Comparison of ENCODE assay signal across 8 mouse cellular contexts in genomic region chr9:66124681-66125542, GRCm38 (mm10). TPM values are rescaled to one million over a fixed set of nuclear protein-coding genes. Genes with fewer than 3 reads are reported as not detected.
A peak's percentile ranks its signal among the peaks of the same experiment; 100 is the strongest.
DNase-seq lines count a peak whose midpoint lies in the region; ATAC-seq lines count a peak whose summit lies in the region.

No protein-coding gene starts in this region.

- DNase-seq in MEL-GATA-1-ER (ENCODE audit: extremely low read depth, low read depth), result peak; percentile 96
- peak; percentile 93 for DNase-seq in cerebellum, adult 8-10 months
- DNase-seq in forelimb bud, embryonic 11.5 days (ENCODE audit: low read depth, low spot score), result peak; percentile 96
- DNase-seq in layer of hippocampus, adult 9-10 months (ENCODE audit: low spot score), result peak; percentile 81
- peak; percentile 77 for DNase-seq in ovary, postnatal 10 days (ENCODE audit: low spot score)
- DNase-seq in thymus, postnatal 10 days (ENCODE audit: low spot score in 2 of 2), result peak; percentile 96 to 98

- H3K9me3 ChIP-seq in lung, embryonic 16.5 days (ENCODE audit: control insufficient read depth, low read length), result no peaks in the 10 kb centered on the region

- H3K4me1 ChIP-seq in lung, embryonic 16.5 days (replicated peaks; ENCODE audit: control insufficient read depth, insufficient read depth, low read length), result peaks cover 24% of the 10 kb centered on the region

- peak; percentile 90 to 93 for ATAC-seq in hematopoietic stem cell, adult 5-6 weeks (replicated peaks in 1 of 2; ENCODE audit: insufficient read depth in 1 of 2, low FRiP score in 2 of 2, low TSS enrichment in 1 of 2, low read depth in 1 of 2, poor library complexity in 2 of 2, severe bottlenecking in 2 of 2)
- ATAC-seq in lung, embryonic 16.5 days (ENCODE audit: low read depth), result peak; percentile 98

- peak overlapping the region; percentile 69 for H3K9ac ChIP-seq in lung, embryonic 16.5 days (ENCODE audit: low read length)

- no peaks in the 10 kb centered on the region for H3K27me3 ChIP-seq in lung, embryonic 16.5 days (ENCODE audit: control insufficient read depth, insufficient read depth, low read depth, low read length)

- H3K36me3 ChIP-seq in lung, embryonic 16.5 days (ENCODE audit: control insufficient read depth, insufficient read depth, low read length), result no peaks in the 10 kb centered on the region

- peak overlapping the region; percentile 58 for H3K4me3 ChIP-seq in lung, embryonic 16.5 days (ENCODE audit: low read length)

- 18% methylated on average over 32 of the region's 33 CpGs for WGBS in lung, embryonic 16.5 days

- peak overlapping the region; percentile 69 for H3K4me2 ChIP-seq in lung, embryonic 16.5 days (ENCODE audit: low read depth, low read length)

- H3K27ac ChIP-seq in lung, embryonic 16.5 days (ENCODE audit: low read length), result peak overlapping the region; percentile 78

RNA-seq across cellular contexts. Expression of gene Snx1, which starts 1.5 kb away (rescaled TPM):
- 110 and 128 TPM in 2 replicates for total RNA-seq in hematopoietic stem cell, adult 5-6 weeks (2017)
- 123 TPM in 2 replicates for polyA plus RNA-seq in lung, embryonic 16.5 days (2015; fragmentation: Nextera tagmentation; extraction: Ambion mirVana)

RNA-seq across cellular contexts. Expression of gene Ciao2a, which starts 1.5 kb away (rescaled TPM):
- 118 and 142 TPM in 2 replicates for total RNA-seq in hematopoietic stem cell, adult 5-6 weeks (2017)
- 139 and 141 TPM in 2 replicates for polyA plus RNA-seq in lung, embryonic 16.5 days (2015; fragmentation: Nextera tagmentation; extraction: Ambion mirVana)

RNA-seq across cellular contexts. Expression of gene Dapk2, which starts 33.1 kb away (rescaled TPM):
- total RNA-seq in hematopoietic stem cell, adult 5-6 weeks (2017), result 1.3 and 2.5 TPM in 2 replicates
- polyA plus RNA-seq in lung, embryonic 16.5 days (2015; fragmentation: Nextera tagmentation; extraction: Ambion mirVana), result 22.8 and 27.3 TPM in 2 replicates

RNA-seq across cellular contexts. Expression of gene Snx22, which starts 55.4 kb away (rescaled TPM):
- 0.79 and 0.88 TPM in 2 replicates for total RNA-seq in hematopoietic stem cell, adult 5-6 weeks (2017)
- 8.6 and 11.2 TPM in 2 replicates for polyA plus RNA-seq in lung, embryonic 16.5 days (2015; fragmentation: Nextera tagmentation; extraction: Ambion mirVana)

Comparison
In these comparisons a context has a peak if more than half of its experiments do, and no peak if none do; other contexts are left out.
1. Peak in every context shown above with its lines: DNase-seq, ATAC-seq, H3K4me3 ChIP-seq and H3K27ac ChIP-seq.